Mouse (Mus musculus) cerebellum, adult 2 months (tissue): ENCODE measurements at regions not wholly inside any gene's neighbourhood (a gene's known extent, or its start where the extent isn't known, plus 50 kb on each side); places are given as distances from the start of the nearest gene placed in this dataset.

Experiments
- DNase-seq, 2 experiments: peaks; one replicate each; pipeline ENCODE4 v3.0.0; 2021
- H3K27ac ChIP-seq: fragments of 200-500 bp; 2 replicates; pipeline ENCODE4 v1.5.1; 2012; ENCODE audit warnings: low read length, control low read depth, inconsistent platforms; ENCODE audit not compliant: insufficient read depth
- H3K27me3 ChIP-seq: fragments of 200-500 bp; 2 replicates; pipeline ENCODE4 v1.6.1; 2012; ENCODE audit warnings: inconsistent platforms, mild to moderate bottlenecking, low read length, moderate library complexity; ENCODE audit not compliant: control insufficient read depth, insufficient read depth
- H3K4me1 ChIP-seq: fragments of 200-500 bp; 2 replicates; pipeline ENCODE4 v1.6.1; 2011; ENCODE audit warnings: low read length; ENCODE audit not compliant: control insufficient read depth, insufficient read depth
- H3K4me3 ChIP-seq: fragments of 200-500 bp; replicated peaks from 2 replicates; pipeline ENCODE3; 2011; ENCODE audit warnings: mild to moderate bottlenecking, low read depth, low read length, control low read depth; ENCODE audit not compliant: insufficient read depth
- CTCF ChIP-seq: fragments of 200-500 bp; IDR thresholded peaks from 2 replicates; pipeline ENCODE4 v1.5.1; 2011; ENCODE audit warnings: low read depth, mild to moderate bottlenecking, control low read depth, low read length, moderate library complexity, borderline replicate concordance; ENCODE audit not compliant: insufficient read depth
- POLR2A ChIP-seq: fragments of 200-500 bp; IDR thresholded peaks from 2 replicates; pipeline ENCODE4 v1.6.1; 2011; ENCODE audit warnings: low read length, control low read depth, borderline replicate concordance; ENCODE audit not compliant: insufficient read depth
- WGBS: fragments of 180-500 bp; shearing (Covaris S2); methylation state at CpG from one replicate; pipeline ENCODE4 v1.1.7; 2018; 5-methylcytosine and 5-hydroxymethylcytosine counted together

GRCm38 (mm10) chrX:103904038-103904696 is 76.9 kb downstream of the Rlim start:
- Histone ChIP-seq H3K4me1 (no peaks in the 10 kb centered on the region), H3K27me3 (no peaks in the 10 kb centered on the region), H3K4me3 (no peak overlapping the region), H3K27ac (no peak overlapping the region)
- WGBS = 83% methylated on average over 5 of the region's 5 CpGs
- TF ChIP-seq CTCF (no peak), POLR2A (no peak)
- DNase-seq = no peak

GRCm38 (mm10) chrX:103879329-103879935 is 57.6 kb upstream of the Slc16a2 start:
- Histone ChIP-seq H3K4me3 (no peak overlapping the region), H3K27ac (no peak overlapping the region), H3K4me1 (0 out of 2 replicates have a peak, but pooled peaks cover 2% of the 10 kb centered on the region), H3K27me3 (no peaks in the 10 kb centered on the region)
- WGBS = 8% methylated on average over 11 of the region's 24 CpGs
- TF ChIP-seq POLR2A (no peak), CTCF (no peak)
- peak in 1 of 2 experiments; percentile 0 for DNase-seq
